Mouse (Mus musculus) ES-Bruce4 (cell line): ENCODE data around the gene Gimap5. TPM values are rescaled to one million over a fixed set of nuclear protein-coding genes. Genes with fewer than 3 reads are reported as not detected.

Experiments used
- H3K27ac ChIP-seq: 2 replicates; pipeline ENCODE4 v1.5.1; 2012; ENCODE audit warnings: low read length, inconsistent platforms; ENCODE audit not compliant: insufficient read depth
- H3K27me3 ChIP-seq: 2 replicates; pipeline ENCODE4 v1.6.1; 2012; ENCODE audit warnings: mild to moderate bottlenecking, low read length, inconsistent platforms; ENCODE audit not compliant: control insufficient read depth, poor library complexity, insufficient read depth, severe bottlenecking
- H3K36me3 ChIP-seq: 2 replicates; pipeline ENCODE4 v1.6.1; 2012; ENCODE audit warnings: inconsistent platforms, mild to moderate bottlenecking, low read length, moderate library complexity; ENCODE audit not compliant: control insufficient read depth, poor library complexity, insufficient read depth, severe bottlenecking
- H3K4me1 ChIP-seq: one replicate; pipeline ENCODE4 v1.8.1; 2011; ENCODE audit warnings: low read length; ENCODE audit not compliant: control insufficient read depth, insufficient read depth
- H3K4me3 ChIP-seq: 2 replicates; pipeline ENCODE4 v1.5.1; 2011; ENCODE audit warnings: low read depth, mild to moderate bottlenecking, low read length
- H3K9ac ChIP-seq: 2 replicates; pipeline ENCODE4 v1.6.1; 2012; ENCODE audit warnings: low read depth, mild to moderate bottlenecking, inconsistent platforms; ENCODE audit not compliant: poor library complexity, severe bottlenecking
- H3K9me3 ChIP-seq: replicated peaks from 2 replicates; pipeline ENCODE4 v1.6.1; 2012; ENCODE audit warnings: mild to moderate bottlenecking, low read length, inconsistent platforms; ENCODE audit not compliant: control insufficient read depth, poor library complexity, insufficient read depth, severe bottlenecking
- CTCF ChIP-seq: IDR thresholded peaks from one replicate; pipeline ENCODE4 v1.8.1; 2011; ENCODE audit warnings: low read depth, low read length
- EP300 ChIP-seq: IDR thresholded peaks from 2 replicates; pipeline ENCODE4 v1.6.1; 2011; ENCODE audit warnings: low read depth, low read length; ENCODE audit not compliant: insufficient read depth
- POLR2A ChIP-seq: IDR thresholded peaks from one replicate; pipeline ENCODE4 v1.8.1; 2011; ENCODE audit warnings: low read length; ENCODE audit not compliant: insufficient read depth
- polyA plus RNA-seq: library from polyadenylated mRNA; stranded (reverse); fragments of >200 nt; gene quantifications from 2 replicates; pipeline ENCODE4 v1.2.4, GENCODE M21; 2011; ENCODE audit warnings: low read depth; ENCODE audit not compliant: missing spikeins, insufficient read depth, insufficient read length

Gene Gimap5
- polyA plus RNA-seq, 1 experiment, result not detected

- Histone ChIP-seq H3K9ac (no peak overlapping the region), H3K4me1 (no peaks in the 10 kb centered on the region), H3K9me3 (no peaks in the 10 kb centered on the region), H3K27me3 (no peaks in the 10 kb centered on the region), H3K36me3 (no peaks in the 10 kb centered on the region), H3K27ac (no peak overlapping the region), H3K4me3 (no peak overlapping the region)
- no peak for TF ChIP-seq POLR2A
- no peak for TF ChIP-seq EP300
- TF ChIP-seq CTCF, result no peak
Observed at GRCm38 (mm10) chr6:48785601-48786000, 39.6 kb downstream of the Gimap5 start.

- Histone ChIP-seq H3K27ac (no peak overlapping the region), H3K4me3 (no peak overlapping the region), H3K4me1 (no peaks in the 10 kb centered on the region), H3K36me3 (no peaks in the 10 kb centered on the region), H3K27me3 (no peaks in the 10 kb centered on the region), H3K9ac (no peak overlapping the region), H3K9me3 (no peaks in the 10 kb centered on the region)
- no peak for TF ChIP-seq EP300
Observed at GRCm38 (mm10) chr6:48787867-48788266, 41.9 kb downstream of the Gimap5 start.

- no peak overlapping the region for H3K27ac ChIP-seq
- no peaks in the 10 kb centered on the region for H3K4me1 ChIP-seq
- no peak overlapping the region for H3K9ac ChIP-seq
- no peak overlapping the region for H3K4me3 ChIP-seq
- H3K9me3 ChIP-seq, result no peaks in the 10 kb centered on the region
- no peak for TF ChIP-seq EP300
- TF ChIP-seq POLR2A, result no peak
- H3K27me3 ChIP-seq, result no peaks in the 10 kb centered on the region
- no peaks in the 10 kb centered on the region for H3K36me3 ChIP-seq
Observed at GRCm38 (mm10) chr6:48801897-48802296, 55.9 kb downstream of the Gimap5 start.

GRCm38 (mm10) chr6:48803406-48804051 is 57.5 kb downstream of the Gimap5 start:
- Histone ChIP-seq H3K4me1 (no peaks in the 10 kb centered on the region), H3K9ac (no peak overlapping the region), H3K27me3 (no peaks in the 10 kb centered on the region), H3K27ac (no peak overlapping the region), H3K9me3 (no peaks in the 10 kb centered on the region), H3K36me3 (no peaks in the 10 kb centered on the region), H3K4me3 (no peak overlapping the region)
- TF ChIP-seq CTCF, result no peak
- TF ChIP-seq EP300, result no peak
- TF ChIP-seq POLR2A, result no peak

Other genes starting within 250 kb of the Gimap5 start
- gene Atp6v0e2, start 208.6 kb upstream of the Gimap5 start, polyA plus RNA-seq, result 16.9 and 20.3 TPM in 2 replicates
- gene Lrrc61, start 191.4 kb upstream of the Gimap5 start, polyA plus RNA-seq, result 6.2 and 12.1 TPM in 2 replicates
- gene Rarres2, start 173.4 kb upstream of the Gimap5 start, polyA plus RNA-seq, result 0.90 TPM in 1 of 2 replicates, not detected in the other
- not detected in 2 replicates for gene Gm45021, start 156.6 kb upstream of the Gimap5 start, polyA plus RNA-seq
- gene Repin1, start 152.3 kb upstream of the Gimap5 start, polyA plus RNA-seq, result 12.5 and 13.3 TPM in 2 replicates
- not detected in 2 replicates for gene Gm44965, start 152.3 kb upstream of the Gimap5 start, polyA plus RNA-seq
- gene Zfp775, start 144.1 kb upstream of the Gimap5 start, polyA plus RNA-seq, result 3.2 and 6.0 TPM in 2 replicates
- gene AI854703, start 119.4 kb upstream of the Gimap5 start, polyA plus RNA-seq, result 0.29 and 0.36 TPM in 2 replicates
- gene Gimap8, start 99.0 kb upstream of the Gimap5 start, polyA plus RNA-seq, result 0.31 TPM in 1 of 2 replicates, not detected in the other
- 1.3 and 1.9 TPM in 2 replicates for gene Gimap9, start 70.1 kb upstream of the Gimap5 start, polyA plus RNA-seq
- not detected in 2 replicates for gene Gimap4, start 61.6 kb upstream of the Gimap5 start, polyA plus RNA-seq
- gene Gimap6, start 38.0 kb upstream of the Gimap5 start, polyA plus RNA-seq, result not detected in 2 replicates
- not detected in 2 replicates for gene Gm28053, start 27.6 kb upstream of the Gimap5 start, polyA plus RNA-seq
- not detected in 2 replicates for gene Gimap7, start 27.6 kb upstream of the Gimap5 start, polyA plus RNA-seq
- not detected in 2 replicates for gene Gimap1, start 7.1 kb upstream of the Gimap5 start, polyA plus RNA-seq
- not detected in 2 replicates for gene Gimap3, start 24.7 kb downstream of the Gimap5 start, polyA plus RNA-seq
- gene Tmem176a, start 94.7 kb downstream of the Gimap5 start, polyA plus RNA-seq, result 13.5 and 15.5 TPM in 2 replicates
- 7.1 and 7.2 TPM in 2 replicates for gene Tmem176b, start 95.3 kb downstream of the Gimap5 start, polyA plus RNA-seq
- 0.24 and 0.30 TPM in 2 replicates for gene Aoc1, start 126.7 kb downstream of the Gimap5 start, polyA plus RNA-seq
- gene 1600015I10Rik, start 183.7 kb downstream of the Gimap5 start, polyA plus RNA-seq, result not detected in 2 replicates
- gene Doxl2, start 228.8 kb downstream of the Gimap5 start, polyA plus RNA-seq, result not detected in 2 replicates
- not detected in 2 replicates for gene Svs1, start 240.7 kb downstream of the Gimap5 start, polyA plus RNA-seq